Mouse (Mus musculus) megakaryocyte, embryonic 14.5 days (primary cell): ENCODE measurements around the gene Nrm. TPM values are rescaled to one million over a fixed set of nuclear protein-coding genes. Genes with fewer than 3 reads are reported as not detected.

Source experiments
- H3K27me3 ChIP-seq: replicated peaks from 2 replicates; pipeline ENCODE3; 2012; ENCODE audit warnings: inconsistent platforms
- H3K36me3 ChIP-seq: replicated peaks from 2 replicates; pipeline ENCODE3; 2012; ENCODE audit warnings: low read length, inconsistent platforms, mixed read lengths
- H3K4me1 ChIP-seq: 2 replicates; pipeline ENCODE4 v1.6.1; 2012; ENCODE audit warnings: inconsistent platforms
- H3K4me3 ChIP-seq: replicated peaks from 2 replicates; pipeline ENCODE3; 2012; ENCODE audit warnings: moderate library complexity, mild to moderate bottlenecking, inconsistent platforms
- H3K9me3 ChIP-seq: 2 replicates; pipeline ENCODE4 v1.6.1; 2012; ENCODE audit warnings: inconsistent platforms
- FLI1 ChIP-seq: IDR thresholded peaks from 2 replicates; pipeline ENCODE4 v1.6.1; 2012; ENCODE audit warnings: low read length, inconsistent platforms, mixed read lengths
- GATA1 ChIP-seq: IDR thresholded peaks from 3 replicates; pipeline ENCODE4 v1.6.1; 2012; ENCODE audit warnings: mixed read lengths, low read length, inconsistent platforms, borderline replicate concordance
- polyA plus RNA-seq: library from polyadenylated mRNA; stranded (reverse); fragments of >175 nt; gene quantifications from 2 replicates; pipeline ENCODE4 v1.2.3, GENCODE M21; 2012; ENCODE audit warnings: low replicate concordance; ENCODE audit not compliant: insufficient read depth

Gene Nrm
- polyA plus RNA-seq, 1 experiment: 5.6 TPM

- peaks cover 66% of the 10 kb centered on the region for H3K4me1 ChIP-seq
Measured at GRCm38 (mm10) chr17:35821439-35822430, 39.4 kb upstream of the Nrm start, which contains the start of gene Ier3. Gene Ier3, plus strand, starts transcription at chr17:35821684.

GRCm38 (mm10) chr17:35822564-35822963, 38.6 kb upstream of the Nrm start:
- peaks cover 62% of the 10 kb centered on the region for H3K4me1 ChIP-seq

More at GRCm38 (mm10) chr17:35821439-35822430, 39.4 kb upstream of the Nrm start, which contains the start of gene Ier3:
- Histone ChIP-seq H3K27me3 (no peaks in the 10 kb centered on the region), H3K9me3 (no peaks in the 10 kb centered on the region), H3K4me3 (peak within 1 kb of the TSS; percentile 98), H3K36me3 (peaks cover 28% of the 10 kb centered on the region)
- TF ChIP-seq GATA1: no peak
- no peak for TF ChIP-seq FLI1

GRCm38 (mm10) chr17:35822964-35823937, 37.9 kb upstream of the Nrm start, which contains the start of gene Flot1:
Gene Flot1, plus strand, starts transcription at chr17:35823230.
- Histone ChIP-seq H3K27me3 (no peaks in the 10 kb centered on the region), H3K9me3 (no peaks in the 10 kb centered on the region), H3K36me3 (peaks cover 43% of the 10 kb centered on the region), H3K4me1 (peaks cover 61% of the 10 kb centered on the region), H3K4me3 (peak within 1 kb of the TSS; percentile 98)
- TF ChIP-seq GATA1 (no peak), FLI1 (peak; percentile 72; the same call in 1 of the 2 replicates)

More at GRCm38 (mm10) chr17:35822564-35822963, 38.6 kb upstream of the Nrm start:
- TF ChIP-seq GATA1 (no peak), FLI1 (no peak)
- Histone ChIP-seq H3K27me3 (no peaks in the 10 kb centered on the region), H3K4me3 (peak overlapping the region; percentile 98), H3K36me3 (peaks cover 36% of the 10 kb centered on the region), H3K9me3 (no peaks in the 10 kb centered on the region)

- Histone ChIP-seq H3K4me1 (peaks cover 66% of the 10 kb centered on the region), H3K36me3 (peaks cover 54% of the 10 kb centered on the region), H3K27me3 (no peaks in the 10 kb centered on the region), H3K4me3 (peak overlapping the region; percentile 98), H3K9me3 (no peaks in the 10 kb centered on the region)
- TF ChIP-seq GATA1 (no peak), FLI1 (no peak)
Measured at GRCm38 (mm10) chr17:35824402-35824801, 36.7 kb upstream of the Nrm start.

GRCm38 (mm10) chr17:35825109-35825850, 35.8 kb upstream of the Nrm start:
- Histone ChIP-seq H3K27me3 (no peaks in the 10 kb centered on the region), H3K36me3 (peaks cover 63% of the 10 kb centered on the region), H3K4me3 (peak overlapping the region; percentile 98), H3K9me3 (no peaks in the 10 kb centered on the region), H3K4me1 (peaks cover 66% of the 10 kb centered on the region)
- TF ChIP-seq GATA1 (no peak), FLI1 (no peak)

- H3K4me1 ChIP-seq: peaks cover 73% of the 10 kb centered on the region
- TF ChIP-seq GATA1 (no peak), FLI1 (no peak)
- no peaks in the 10 kb centered on the region for H3K27me3 ChIP-seq
- peaks cover 99% of the 10 kb centered on the region for H3K36me3 ChIP-seq
- no peaks in the 10 kb centered on the region for H3K9me3 ChIP-seq
- H3K4me3 ChIP-seq: peak overlapping the region; percentile 71
Measured at GRCm38 (mm10) chr17:35829737-35830136, 31.4 kb upstream of the Nrm start.

- Histone ChIP-seq H3K4me3 (no peak overlapping the region), H3K9me3 (no peaks in the 10 kb centered on the region), H3K4me1 (peaks cover 73% of the 10 kb centered on the region), H3K36me3 (peaks cover 91% of the 10 kb centered on the region), H3K27me3 (no peaks in the 10 kb centered on the region)
- no peak for TF ChIP-seq FLI1
- TF ChIP-seq GATA1: no peak
Measured at GRCm38 (mm10) chr17:35832400-35833238, 28.5 kb upstream of the Nrm start.

- Histone ChIP-seq H3K4me1 (peaks cover 73% of the 10 kb centered on the region), H3K27me3 (no peaks in the 10 kb centered on the region), H3K9me3 (no peaks in the 10 kb centered on the region), H3K36me3 (peaks cover 85% of the 10 kb centered on the region), H3K4me3 (no peak overlapping the region)
- no peak for TF ChIP-seq GATA1
- TF ChIP-seq FLI1: no peak
Measured at GRCm38 (mm10) chr17:35833239-35833751, 27.8 kb upstream of the Nrm start.
